Comparison of ENCODE assay signal across 8 mouse cellular contexts in the genomic region with DNA sequence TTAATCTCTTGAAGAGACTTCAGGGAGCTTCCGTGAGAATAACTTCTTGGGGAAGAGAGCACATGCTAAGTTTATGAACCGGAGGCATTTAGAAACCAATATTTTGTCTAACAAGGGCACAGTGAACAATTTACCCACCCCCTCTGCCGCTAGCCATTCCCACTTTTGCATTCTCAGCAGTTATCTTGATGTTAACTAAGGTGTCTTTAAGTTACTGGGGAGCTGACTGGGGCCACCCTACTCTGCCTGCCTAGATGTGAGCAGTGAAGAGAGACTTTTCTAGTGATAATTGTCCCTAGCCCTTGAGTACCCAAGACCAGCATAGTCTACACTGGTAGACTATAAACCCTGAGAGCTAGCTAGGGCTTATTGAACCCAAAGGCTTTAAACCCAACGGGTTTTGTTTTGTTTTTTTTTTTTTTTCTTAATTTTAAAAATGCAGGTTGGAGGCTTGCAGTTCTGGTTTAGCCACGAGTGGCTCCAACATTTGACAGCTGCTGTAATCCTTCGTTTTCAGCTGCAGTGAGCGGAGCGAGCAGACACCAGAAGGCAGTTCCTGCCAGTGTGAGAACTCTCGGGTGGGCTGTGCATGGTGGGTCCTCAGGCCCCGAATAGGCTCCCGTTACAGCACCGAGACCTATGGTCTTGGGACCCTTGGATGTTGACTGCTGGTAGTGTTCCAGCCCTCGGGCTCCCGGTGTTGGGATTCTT. TPM values are rescaled to one million over a fixed set of nuclear protein-coding genes. Genes with fewer than 3 reads are reported as not detected.
DNase-seq lines count a peak whose midpoint lies in the region; ATAC-seq and TF ChIP-seq lines count a peak whose summit lies in the region.

No protein-coding gene starts in this region.

- no peak overlapping the region for H3K27ac ChIP-seq in forebrain, embryonic 16.5 days (ENCODE audit: low read length)
- no peak overlapping the region for H3K27ac ChIP-seq in forebrain, embryonic 10.5 days
- H3K27ac ChIP-seq in kidney, embryonic 15.5 days, result peak overlapping the region; percentile 7; the same call in 1 of the 2 replicates
- H3K27ac ChIP-seq in liver, embryonic 11.5 days (ENCODE audit: low read depth, low read length), result peak overlapping the region; percentile 98

- H3K9me3 ChIP-seq in forebrain, embryonic 16.5 days (ENCODE audit: control insufficient read depth, low read length), result peaks cover 7% of the 10 kb centered on the region
- peaks cover 22% of the 10 kb centered on the region; the same call in 1 of the 2 replicates for H3K9me3 ChIP-seq in forebrain, embryonic 10.5 days
- peaks cover 7% of the 10 kb centered on the region for H3K9me3 ChIP-seq in kidney, embryonic 15.5 days (replicated peaks)
- no peaks in the 10 kb centered on the region for H3K9me3 ChIP-seq in liver, embryonic 11.5 days (ENCODE audit: control insufficient read depth, low read length)

- H3K4me3 ChIP-seq in forebrain, embryonic 16.5 days (replicated peaks; ENCODE audit: low read length), result no peak overlapping the region
- H3K4me3 ChIP-seq in forebrain, embryonic 10.5 days, result no peak overlapping the region
- H3K4me3 ChIP-seq in kidney, embryonic 15.5 days (replicated peaks), result no peak overlapping the region
- H3K4me3 ChIP-seq in liver, embryonic 11.5 days (ENCODE audit: low read depth, low read length), result peak overlapping the region; percentile 31

- no peak for TF ChIP-seq POLR2A in brain, embryonic 14.5 days (IDR thresholded peaks at IDR 0.05; ENCODE audit: borderline replicate concordance, extremely low read depth, insufficient read depth, insufficient read length, poor library complexity, severe bottlenecking)

- no peak for DNase-seq in forebrain, embryonic 10.5 days (ENCODE audit: extremely low spot score, low spot score)
- DNase-seq in kidney, postnatal 10 days, result no peak
- DNase-seq in brain, embryonic 14.5 days (ENCODE audit: low read depth), result peak; percentile 40
- no peak for DNase-seq in liver, embryonic 11.5 days (ENCODE audit: low spot score)
- DNase-seq in urinary bladder, postnatal 10 days (ENCODE audit: low spot score), result no peak
- no peak for DNase-seq in urinary bladder, postnatal 36 days (ENCODE audit: low spot score in 2 of 2)

- 70% methylated on average over 14 of the region's 14 CpGs for WGBS in forebrain, embryonic 16.5 days
- WGBS in forebrain, embryonic 10.5 days, result 87% methylated on average over 14 of the region's 14 CpGs
- WGBS in kidney, embryonic 15.5 days, result 55% methylated on average over 14 of the region's 14 CpGs
- WGBS in liver, embryonic 11.5 days, result 57% methylated on average over 14 of the region's 14 CpGs

- peaks cover 18% of the 10 kb centered on the region for H3K4me1 ChIP-seq in forebrain, embryonic 16.5 days (replicated peaks; ENCODE audit: control insufficient read depth, insufficient read depth, low read length)
- peaks cover 19% of the 10 kb centered on the region for H3K4me1 ChIP-seq in forebrain, embryonic 10.5 days
- peaks cover 35% of the 10 kb centered on the region for H3K4me1 ChIP-seq in kidney, embryonic 15.5 days
- H3K4me1 ChIP-seq in liver, embryonic 11.5 days (replicated peaks; ENCODE audit: control insufficient read depth, insufficient read depth, low read length), result peaks cover 64% of the 10 kb centered on the region

- H3K27me3 ChIP-seq in forebrain, embryonic 16.5 days (replicated peaks; ENCODE audit: control insufficient read depth, insufficient read depth, low read length), result no peaks in the 10 kb centered on the region
- H3K27me3 ChIP-seq in forebrain, embryonic 10.5 days (ENCODE audit: poor library complexity, severe bottlenecking), result no peaks in the 10 kb centered on the region
- H3K27me3 ChIP-seq in kidney, embryonic 15.5 days, result no peaks in the 10 kb centered on the region
- H3K27me3 ChIP-seq in liver, embryonic 11.5 days (replicated peaks; ENCODE audit: control insufficient read depth, insufficient read depth, low read length), result no peaks in the 10 kb centered on the region

- 0 out of 2 replicates have a peak, but pooled peaks have one; percentile 31 for ATAC-seq in forebrain, embryonic 16.5 days
- peak; percentile 27; the same call in 1 of the 2 replicates for ATAC-seq in kidney, embryonic 15.5 days (replicated peaks; ENCODE audit: low FRiP score)
- ATAC-seq in liver, embryonic 11.5 days (replicated peaks; ENCODE audit: low FRiP score), result peak; percentile 61

- no peak overlapping the region for H3K9ac ChIP-seq in forebrain, embryonic 16.5 days (replicated peaks; ENCODE audit: low read depth, low read length)
- H3K9ac ChIP-seq in kidney, embryonic 15.5 days, result no peak overlapping the region
- peak overlapping the region; percentile 68 for H3K9ac ChIP-seq in liver, embryonic 11.5 days (ENCODE audit: low read depth, low read length)

- H3K36me3 ChIP-seq in forebrain, embryonic 16.5 days (ENCODE audit: control insufficient read depth, insufficient read depth), result peaks cover 3% of the 10 kb centered on the region
- peaks cover 36% of the 10 kb centered on the region for H3K36me3 ChIP-seq in forebrain, embryonic 10.5 days (replicated peaks)
- H3K36me3 ChIP-seq in kidney, embryonic 15.5 days, result peaks cover 28% of the 10 kb centered on the region
- peaks cover 7% of the 10 kb centered on the region; the same call in 1 of the 2 replicates for H3K36me3 ChIP-seq in liver, embryonic 11.5 days (ENCODE audit: control insufficient read depth, insufficient read depth, low read length)

- no peak overlapping the region for H3K4me2 ChIP-seq in forebrain, embryonic 16.5 days (ENCODE audit: low read length)
- peak overlapping the region; percentile 3; the same call in 1 of the 2 replicates for H3K4me2 ChIP-seq in kidney, embryonic 15.5 days
- H3K4me2 ChIP-seq in liver, embryonic 11.5 days, result peak overlapping the region; percentile 78

- TF ChIP-seq CTCF in brain, embryonic 14.5 days (IDR thresholded peaks at IDR 0.05; ENCODE audit: borderline replicate concordance, extremely low read depth, insufficient read depth, insufficient read length), result no peak

RNA-seq across cellular contexts. Expression of gene Usp25, which starts 14.6 kb away (rescaled TPM):
- polyA plus RNA-seq in forebrain, embryonic 16.5 days (2015; fragmentation: Nextera tagmentation; extraction: Ambion mirVana), result 10.9 and 11.2 TPM in 2 replicates
- polyA plus RNA-seq in forebrain, embryonic 10.5 days (2016; fragmentation: Nextera tagmentation; extraction: Ambion mirVana), result 18.8 and 19.1 TPM in 2 replicates
- polyA plus RNA-seq in kidney, embryonic 15.5 days (2015; fragmentation: Nextera tagmentation; extraction: Ambion mirVana), result 21.3 and 21.6 TPM in 2 replicates
- polyA plus RNA-seq in brain, embryonic 14.5 days (2012; rRNA removed), result 9.8 and 12.3 TPM in 2 replicates
- 49.1 and 57.4 TPM in 2 replicates for polyA plus RNA-seq in liver, embryonic 11.5 days (2014; fragmentation: Nextera tagmentation; extraction: Ambion mirVana)

Comparison
In these comparisons a context has a peak if more than half of its experiments do, and no peak if none do; other contexts are left out.
1. H3K27ac ChIP-seq: peak in kidney, embryonic 15.5 days (single experiment) and liver, embryonic 11.5 days (single experiment); none in forebrain, embryonic 16.5 days (single experiment) and forebrain, embryonic 10.5 days (single experiment).
2. Peak in every context shown above with its lines, with median percentiles within 50 percentile points of each other: ATAC-seq.